Mouse (Mus musculus) intestine, embryonic 16.5 days (tissue): ENCODE measurements around the gene Gm10192. TPM values are rescaled to one million over a fixed set of nuclear protein-coding genes. Genes with fewer than 3 reads are reported as not detected.

Source experiments
- ATAC-seq: fragments of 200-750 bp; cut with Nextera tagmentation; 2 replicates; pipeline ENCODE4 v1.8.0; 2017; ENCODE audit warnings: moderate TSS enrichment, moderate library complexity
- H3K27ac ChIP-seq: fragments of 300-500 bp; sonication (generic); 2 replicates; pipeline ENCODE4 v1.5.1; 2014; ENCODE audit warnings: mild to moderate bottlenecking, low read length
- H3K27me3 ChIP-seq: fragments of 300-500 bp; sonication (generic); replicated peaks from 2 replicates; pipeline ENCODE4 v1.6.1; 2014; ENCODE audit warnings: low read length, control low read depth, mixed read lengths; ENCODE audit not compliant: control insufficient read depth, insufficient read depth
- H3K36me3 ChIP-seq: fragments of 300-500 bp; sonication (generic); 2 replicates; pipeline ENCODE4 v1.6.1; 2014; ENCODE audit warnings: low read length, control low read depth; ENCODE audit not compliant: control insufficient read depth, insufficient read depth
- H3K4me1 ChIP-seq: fragments of 300-500 bp; sonication (generic); 2 replicates; pipeline ENCODE4 v1.6.1; 2014; ENCODE audit warnings: low read length, control low read depth, mixed read lengths; ENCODE audit not compliant: control insufficient read depth, insufficient read depth
- H3K4me2 ChIP-seq: fragments of 300-500 bp; sonication (generic); 2 replicates; pipeline ENCODE4 v1.6.1; 2014; ENCODE audit warnings: low read depth, low read length, control low read depth
- H3K4me3 ChIP-seq: fragments of 300-500 bp; sonication (generic); 2 replicates; pipeline ENCODE4 v1.5.1; 2014; ENCODE audit warnings: mild to moderate bottlenecking, low read length
- H3K9ac ChIP-seq: fragments of 300-500 bp; sonication (generic); 2 replicates; pipeline ENCODE4 v1.6.1; 2014; ENCODE audit warnings: low read depth, low read length
- H3K9me3 ChIP-seq: fragments of 300-500 bp; sonication (generic); 2 replicates; pipeline ENCODE4 v1.6.1; 2016; ENCODE audit warnings: low read length, control low read depth; ENCODE audit not compliant: control insufficient read depth
- WGBS: fragments of 180-500 bp; shearing (Covaris S2); extraction: QIAGEN DNeasy Blood & Tissue Kit; methylation state at CpG from one replicate; pipeline ENCODE4 v1.1.7; 2014; 5-methylcytosine and 5-hydroxymethylcytosine counted together
- polyA plus RNA-seq: library from polyadenylated mRNA; unstranded; fragments of >200 nt; fragmentation: Nextera tagmentation; extraction: Ambion mirVana; gene quantifications from 2 replicates; pipeline ENCODE4 v1.2.1, GENCODE M21; 2015

The Gm10192 gene
- polyA plus RNA-seq, 1 experiment from 2014 or later, result not detected

GRCm38 (mm10) chr4:97156084-97156483 lies 26.9 kb downstream of the Gm10192 start:
- H3K36me3 ChIP-seq, result no peaks in the 10 kb centered on the region
- no peaks in the 10 kb centered on the region for H3K9me3 ChIP-seq
- H3K4me3 ChIP-seq, result no peak overlapping the region
- WGBS, result 65% methylated on average over 3 of the region's 3 CpGs
- no peaks in the 10 kb centered on the region for H3K27me3 ChIP-seq
- no peak overlapping the region for H3K9ac ChIP-seq
- no peak for ATAC-seq
- no peaks in the 10 kb centered on the region for H3K4me1 ChIP-seq
- H3K4me2 ChIP-seq, result no peak overlapping the region
- no peak overlapping the region for H3K27ac ChIP-seq

- no peak overlapping the region for H3K9ac ChIP-seq
- no peak overlapping the region for H3K4me2 ChIP-seq
- H3K27me3 ChIP-seq, result no peaks in the 10 kb centered on the region
- H3K27ac ChIP-seq, result no peak overlapping the region
- H3K36me3 ChIP-seq, result no peaks in the 10 kb centered on the region
- H3K4me1 ChIP-seq, result no peaks in the 10 kb centered on the region
- no peak for ATAC-seq
- H3K9me3 ChIP-seq, result no peaks in the 10 kb centered on the region
- no peak overlapping the region for H3K4me3 ChIP-seq
Observed at GRCm38 (mm10) chr4:97153554-97153953, 29.4 kb downstream of the Gm10192 start.

GRCm38 (mm10) chr4:97142484-97142883 lies 40.5 kb downstream of the Gm10192 start:
- no peaks in the 10 kb centered on the region for H3K36me3 ChIP-seq
- H3K9me3 ChIP-seq, result no peaks in the 10 kb centered on the region
- ATAC-seq, result no peak
- H3K4me3 ChIP-seq, result no peak overlapping the region
- 91% methylated on average over 2 of the region's 2 CpGs for WGBS
- no peak overlapping the region for H3K9ac ChIP-seq
- no peaks in the 10 kb centered on the region for H3K4me1 ChIP-seq
- H3K4me2 ChIP-seq, result no peak overlapping the region
- H3K27me3 ChIP-seq, result no peaks in the 10 kb centered on the region
- H3K27ac ChIP-seq, result no peak overlapping the region
